Mouse (Mus musculus): ENCODE data around the gene Usp26. TPM values are rescaled to one million over a fixed set of nuclear protein-coding genes. Genes with fewer than 3 reads are reported as not detected.

The Usp26 gene
- polyA plus RNA-seq (2017; shearing (Covaris generic)): not detected

GRCm38 (mm10) chrX:51801133-51801532, at the start of gene Usp26:
Gene Usp26 (minus strand): TSS chrX:51801233.

Other genes starting within 250 kb of the Usp26 start
- not detected for gene Hs6st2, start 119.4 kb downstream of the Usp26 start, polyA plus RNA-seq (2017; shearing (Covaris generic))
- not detected for gene 1700080O16Rik, start 171.5 kb upstream of the Usp26 start, polyA plus RNA-seq (2017; shearing (Covaris generic))

Measured in activated CD4-positive, CD25-positive, alpha-beta regulatory T cell, adult 9 weeks (primary cell).